Mouse (Mus musculus) urinary bladder, postnatal 10 days (tissue): ENCODE measurements around the gene Hoxa5.
A peak's percentile ranks its signal among the peaks of the same experiment; 100 is the strongest.

Source experiments
- DNase-seq: peaks from one replicate; pipeline ENCODE4 v3.0.0; 2022; ENCODE audit warnings: low spot score

The Hoxa5 gene

GRCm38 (mm10) chr6:52226569-52227257, 22.3 kb upstream of the Hoxa5 start:
- DNase-seq, result no peak

- DNase-seq, result no peak
Measured at GRCm38 (mm10) chr6:52225612-52226568, 21.5 kb upstream of the Hoxa5 start.

GRCm38 (mm10) chr6:52224895-52225611, 20.7 kb upstream of the Hoxa5 start:
- no peak for DNase-seq

- DNase-seq, result no peak
Measured at GRCm38 (mm10) chr6:52223939-52224760, 19.8 kb upstream of the Hoxa5 start.

GRCm38 (mm10) chr6:52222729-52223128, 18.3 kb upstream of the Hoxa5 start:
- DNase-seq, result peak; percentile 7

GRCm38 (mm10) chr6:52221993-52222685, 17.8 kb upstream of the Hoxa5 start:
- DNase-seq, result no peak

- DNase-seq, result peak; percentile 83
Measured at GRCm38 (mm10) chr6:52221337-52221992, 17.1 kb upstream of the Hoxa5 start, which contains the start of gene Hoxa7. TSS of gene Hoxa7 (minus strand) at chr6:52221854.

GRCm38 (mm10) chr6:52220865-52221310, 16.5 kb upstream of the Hoxa5 start:
- DNase-seq, result no peak

GRCm38 (mm10) chr6:52220003-52220864, 15.8 kb upstream of the Hoxa5 start:
- peak; percentile 8 for DNase-seq

GRCm38 (mm10) chr6:52219234-52219942, 15.0 kb upstream of the Hoxa5 start:
- DNase-seq, result peak; percentile 7

GRCm38 (mm10) chr6:52218643-52219215, 14.3 kb upstream of the Hoxa5 start:
- DNase-seq, result no peak

- DNase-seq, result peak; percentile 8
Measured at GRCm38 (mm10) chr6:52217895-52218642, 13.7 kb upstream of the Hoxa5 start.

- peak; percentile 55 for DNase-seq
Measured at GRCm38 (mm10) chr6:52217459-52217768, 13.0 kb upstream of the Hoxa5 start.

GRCm38 (mm10) chr6:52216691-52217458, 12.5 kb upstream of the Hoxa5 start:
- DNase-seq, result peak; percentile 8

GRCm38 (mm10) chr6:52215771-52216535, 11.6 kb upstream of the Hoxa5 start:
- peak; percentile 8 for DNase-seq

- DNase-seq, result no peak
Measured at GRCm38 (mm10) chr6:52215070-52215469, 10.7 kb upstream of the Hoxa5 start.
